Mouse (Mus musculus) ES-E14 (cell line): ENCODE measurements at regions not wholly inside any gene's neighbourhood (a gene's known extent, or its start where the extent isn't known, plus 50 kb on each side); places are given as distances from the start of the nearest gene placed in this dataset.

Source experiments
- DNase-seq: peaks from one replicate; pipeline ENCODE4 v3.0.0-alpha.2; 2013; ENCODE audit warnings: low read depth, low spot score
- H3K27ac ChIP-seq: 2 replicates; pipeline ENCODE4 v1.5.1; 2012; ENCODE audit warnings: low read depth, mild to moderate bottlenecking, low read length, moderate library complexity, mixed read lengths; ENCODE audit not compliant: poor library complexity, insufficient read depth, severe bottlenecking
- H3K36me3 ChIP-seq: 2 replicates; pipeline ENCODE4 v1.6.1; 2012; ENCODE audit warnings: mild to moderate bottlenecking, low read length, moderate library complexity, mixed read lengths; ENCODE audit not compliant: control insufficient read depth, poor library complexity, insufficient read depth, severe bottlenecking
- H3K4me1 ChIP-seq, 2 experiments: fragments of 150-350 bp in 1 of 2; sonication (generic) in 1 of 2; 2 replicates each; pipeline ENCODE4 v1.6.1; 2012; ENCODE audit warnings: low read length in 2 of 2, mild to moderate bottlenecking in 1 of 2, mixed read lengths in 1 of 2; ENCODE audit not compliant: control insufficient read depth in 2 of 2, insufficient read depth in 2 of 2, poor library complexity in 1 of 2
- H3K4me3 ChIP-seq, 2 experiments: fragments of 150-350 bp in 1 of 2; sonication (generic) in 1 of 2; 2 replicates each; pipeline ENCODE4 v1.5.1; 2012; ENCODE audit warnings: low read length in 2 of 2, low read depth in 1 of 2, mild to moderate bottlenecking in 1 of 2, mixed read lengths in 1 of 2; ENCODE audit not compliant: insufficient read depth in 1 of 2, poor library complexity in 1 of 2, severe bottlenecking in 1 of 2
- H3K9ac ChIP-seq: 2 replicates; pipeline ENCODE4 v1.6.1; 2012; ENCODE audit warnings: low read depth, mild to moderate bottlenecking, low read length, mixed read lengths; ENCODE audit not compliant: poor library complexity, insufficient read depth, severe bottlenecking
- H3K9me3 ChIP-seq: fragments of 150-350 bp; sonication (generic); 2 replicates; pipeline ENCODE4 v1.6.1; 2012; ENCODE audit warnings: low read depth, mild to moderate bottlenecking, low read length; ENCODE audit not compliant: control insufficient read depth, insufficient read depth
- CHD2 ChIP-seq: IDR thresholded peaks from 2 replicates; pipeline ENCODE4 v1.6.1; 2014; ENCODE audit warnings: mild to moderate bottlenecking, low read depth, low read length, inconsistent platforms
- HCFC1 ChIP-seq: IDR thresholded peaks from 2 replicates; pipeline ENCODE4 v1.6.1; 2012; ENCODE audit warnings: low read length, inconsistent platforms, borderline replicate concordance; ENCODE audit not compliant: insufficient read depth
- MAFK ChIP-seq: IDR thresholded peaks from 2 replicates; pipeline ENCODE4 v1.6.1; 2014; ENCODE audit warnings: mild to moderate bottlenecking, low read depth, low read length, inconsistent platforms; ENCODE audit not compliant: insufficient read depth
- ZC3H11A ChIP-seq: IDR thresholded peaks from 2 replicates; pipeline ENCODE4 v1.6.1; 2012; ENCODE audit warnings: low read depth, mild to moderate bottlenecking, inconsistent platforms, low read length, borderline replicate concordance
- ZNF384 ChIP-seq: IDR thresholded peaks from 2 replicates; pipeline ENCODE4 v1.6.1; 2012; ENCODE audit warnings: low read depth, low read length, inconsistent platforms
- in situ Hi-C, 2 experiments: fragments of 600-800 bp; cut with MboI; formaldehyde crosslinking; loops; one replicate each; pipeline ENCODE4 v1.15.1; 2025; ENCODE audit warnings: low sequenced_read_pairs in 2 of 2, inconsistent platforms in 1 of 2; ENCODE audit not compliant: unreplicated experiment in 2 of 2

DNA sequence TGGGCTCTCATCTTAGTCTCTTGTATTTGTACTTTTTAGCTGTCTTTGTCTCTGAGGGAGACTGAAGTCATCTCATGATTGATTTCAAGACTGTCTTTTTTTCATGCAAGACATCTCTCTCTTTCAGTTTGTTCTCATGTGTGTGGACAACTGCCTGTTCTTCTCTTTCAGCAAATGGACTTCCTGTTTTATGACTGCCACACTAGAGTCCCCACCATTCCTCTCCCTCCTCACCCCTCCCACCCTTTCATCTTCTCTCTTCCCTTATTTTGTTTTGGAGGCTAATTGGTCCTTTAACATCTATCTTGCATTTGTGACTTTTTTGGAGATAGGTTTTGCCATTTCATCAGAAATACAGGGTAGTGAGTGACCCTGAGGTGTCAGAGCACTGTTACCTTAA lies 311.8 kb upstream of the Gm5148 start:
- in situ Hi-C loops: no loop called here

DNA sequence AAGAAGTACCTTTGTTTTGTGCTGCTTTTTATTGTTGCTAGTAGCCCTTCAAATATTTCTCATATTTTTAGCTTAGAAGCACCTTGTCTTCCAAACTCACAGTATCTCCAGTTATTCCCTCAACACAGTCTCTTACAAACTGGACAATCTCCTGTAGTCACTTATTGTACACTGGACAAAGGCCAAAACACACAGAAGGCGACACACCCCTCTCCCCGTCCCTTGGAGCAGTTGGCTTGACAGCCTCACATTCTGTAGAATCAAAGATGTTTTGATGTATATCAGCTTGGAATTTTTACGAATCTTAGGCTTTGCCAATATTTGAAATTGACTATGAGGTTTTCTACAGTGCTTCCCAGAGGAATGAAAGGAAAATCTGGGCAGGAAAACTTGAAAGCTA lies 309.8 kb upstream of the Gm5148 start:
- H3K9ac ChIP-seq: no peak overlapping the region
- DNase-seq: no peak
- no peak overlapping the region for H3K4me3 ChIP-seq
- no peaks in the 10 kb centered on the region for H3K36me3 ChIP-seq
- no peak overlapping the region for H3K27ac ChIP-seq
- H3K4me1 ChIP-seq: no peaks in the 10 kb centered on the region
- in situ Hi-C loops: no loop called here
- no peak for TF ChIP-seq ZNF384
- no peak for TF ChIP-seq ZC3H11A
- TF ChIP-seq CHD2: no peak
- no peak for TF ChIP-seq HCFC1
- TF ChIP-seq MAFK: no peak
- peaks cover 11% of the 10 kb centered on the region; the same call in 1 of the 2 replicates for H3K9me3 ChIP-seq

More for the DNA sequence above, 311.8 kb upstream of the Gm5148 start:
- no peak overlapping the region for H3K4me3 ChIP-seq
- TF ChIP-seq CHD2 (no peak), HCFC1 (no peak), ZC3H11A (no peak), ZNF384 (no peak), MAFK (no peak)
- no peaks in the 10 kb centered on the region for H3K4me1 ChIP-seq
- no peak for DNase-seq
- no peak overlapping the region for H3K27ac ChIP-seq
- no peaks in the 10 kb centered on the region for H3K36me3 ChIP-seq
- H3K9ac ChIP-seq: no peak overlapping the region
- H3K9me3 ChIP-seq: 0 out of 2 replicates have a peak, but pooled peaks cover 5% of the 10 kb centered on the region

DNA sequence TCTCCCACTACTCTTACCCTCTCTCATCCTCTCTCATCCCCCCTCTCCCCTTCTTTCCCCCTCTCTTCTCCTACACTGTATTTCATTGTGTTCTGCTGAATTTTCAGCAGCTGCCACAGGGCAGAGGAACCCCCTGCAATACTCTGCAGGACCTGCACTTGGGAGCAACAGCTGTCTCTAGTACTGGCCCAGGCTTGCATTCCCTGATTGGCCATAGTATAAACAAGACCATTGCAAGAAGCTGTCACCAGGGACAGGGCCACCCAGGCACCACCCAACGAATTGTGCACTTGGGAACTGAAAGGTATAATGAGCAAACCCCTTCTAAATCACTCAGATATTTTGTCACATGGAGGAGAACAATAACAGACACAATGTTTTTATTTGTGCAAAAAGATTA lies 290.5 kb upstream of the Gm5148 start:
- H3K9me3 ChIP-seq: no peaks in the 10 kb centered on the region
- H3K4me1 ChIP-seq: 0 out of 4 replicates have a peak, but pooled peaks cover 0 to 2% of the 10 kb centered on the region in 2 experiments
- no peak overlapping the region for H3K4me3 ChIP-seq
- H3K36me3 ChIP-seq: no peaks in the 10 kb centered on the region
- no peak overlapping the region for H3K9ac ChIP-seq
- no peak overlapping the region for H3K27ac ChIP-seq
- DNase-seq: no peak
- in situ Hi-C loops: no loop called here
- TF ChIP-seq ZNF384: no peak
- TF ChIP-seq MAFK: no peak
- TF ChIP-seq CHD2: no peak
- no peak for TF ChIP-seq ZC3H11A
- no peak for TF ChIP-seq HCFC1

DNA sequence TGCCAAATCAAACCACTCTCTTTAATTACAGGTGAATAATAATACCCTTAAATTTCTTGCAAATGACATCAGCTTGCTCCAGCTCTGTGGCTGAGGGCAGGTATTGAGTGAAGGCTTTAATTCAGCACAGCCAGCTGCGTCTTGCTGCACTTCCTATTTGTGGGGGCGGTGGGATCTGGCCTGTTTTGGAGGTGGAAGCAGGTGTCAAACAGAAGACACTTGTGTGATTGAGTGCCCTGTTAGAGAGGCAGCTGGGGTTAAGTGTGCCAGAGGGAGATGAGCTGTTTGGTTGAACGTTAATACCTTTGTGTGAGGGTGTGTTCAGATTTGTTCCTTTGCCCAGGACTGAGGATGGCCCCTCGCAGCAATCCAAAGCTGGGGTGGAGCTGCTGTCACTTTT lies 284.9 kb upstream of the Gm5148 start:
- H3K4me1 ChIP-seq: 0 out of 4 replicates have a peak, but pooled peaks cover 0 to 2% of the 10 kb centered on the region in 2 experiments
- H3K9me3 ChIP-seq: no peaks in the 10 kb centered on the region
- in situ Hi-C loops: no loop called here
- H3K4me3 ChIP-seq: no peak overlapping the region
- DNase-seq: no peak
- H3K36me3 ChIP-seq: no peaks in the 10 kb centered on the region
- no peak overlapping the region for H3K27ac ChIP-seq
- H3K9ac ChIP-seq: no peak overlapping the region
- TF ChIP-seq HCFC1 (no peak), CHD2 (no peak)

DNA sequence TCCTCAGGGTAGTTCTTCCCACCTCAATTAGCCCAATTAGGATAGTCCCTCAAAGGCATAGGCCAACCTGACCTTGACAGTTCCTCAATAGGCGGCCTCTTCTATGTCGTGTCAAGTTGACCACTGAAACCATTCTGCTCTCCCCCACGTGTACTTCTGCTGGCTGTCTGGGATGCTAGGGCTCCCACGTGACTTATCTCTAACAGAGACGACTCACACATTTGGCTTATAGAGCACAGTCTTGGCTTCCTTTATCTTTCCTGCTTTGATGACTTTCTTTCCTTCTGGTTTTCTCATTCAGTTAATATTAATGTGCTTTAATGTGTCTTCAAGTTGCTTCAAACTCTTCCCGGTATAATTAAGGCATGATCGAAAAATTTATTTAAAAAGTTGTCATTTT lies 284.0 kb upstream of the Gm5148 start:
- 0 out of 4 replicates have a peak, but pooled peaks cover 0 to 2% of the 10 kb centered on the region in 2 experiments for H3K4me1 ChIP-seq
- no peak for TF ChIP-seq ZC3H11A
- no peak for TF ChIP-seq HCFC1
- no peak for TF ChIP-seq CHD2
- no peak for TF ChIP-seq MAFK
- TF ChIP-seq ZNF384: no peak
- DNase-seq: no peak
- H3K9ac ChIP-seq: no peak overlapping the region
- in situ Hi-C loops: no loop called here
- no peak overlapping the region for H3K4me3 ChIP-seq
- no peaks in the 10 kb centered on the region for H3K9me3 ChIP-seq
- no peak overlapping the region for H3K27ac ChIP-seq
- no peaks in the 10 kb centered on the region for H3K36me3 ChIP-seq
